Mouse (Mus musculus) forebrain, postnatal 0 days (tissue): ENCODE data around the gene Capn8. TPM values are rescaled to one million over a fixed set of nuclear protein-coding genes. Genes with fewer than 3 reads are reported as not detected.

Experiments
- ATAC-seq: fragments of 200-750 bp; cut with Nextera tagmentation; 2 replicates; pipeline ENCODE4 v1.8.0; 2017; ENCODE audit warnings: mild to moderate bottlenecking, moderate library complexity
- DNase-seq: peaks from one replicate; pipeline ENCODE4 v3.0.0-alpha.2; 2015
- H3K27ac ChIP-seq: fragments of 300-500 bp; sonication (generic); 2 replicates; pipeline ENCODE4 v1.5.1; 2014; ENCODE audit warnings: low read depth, mild to moderate bottlenecking, antibody characterized with exemption, low read length, moderate library complexity, mixed read lengths
- H3K27me3 ChIP-seq: fragments of 300-500 bp; sonication (generic); 2 replicates; pipeline ENCODE4 v1.6.1; 2014; ENCODE audit warnings: mild to moderate bottlenecking, low read length, mixed read lengths; ENCODE audit not compliant: insufficient read depth
- H3K36me3 ChIP-seq: fragments of 300-500 bp; sonication (generic); 2 replicates; pipeline ENCODE4 v1.6.1; 2014; ENCODE audit warnings: mild to moderate bottlenecking, moderate library complexity; ENCODE audit not compliant: insufficient read depth
- H3K4me1 ChIP-seq: fragments of 300-500 bp; sonication (generic); 2 replicates; pipeline ENCODE4 v1.6.1; 2014; ENCODE audit warnings: antibody characterized with exemption; ENCODE audit not compliant: insufficient read depth
- H3K4me2 ChIP-seq: fragments of 300-500 bp; sonication (generic); 2 replicates; pipeline ENCODE4 v1.6.1; 2014; ENCODE audit warnings: low read depth, mild to moderate bottlenecking, moderate library complexity
- H3K4me3 ChIP-seq: fragments of 300-500 bp; sonication (generic); 2 replicates; pipeline ENCODE4 v1.5.1; 2014; ENCODE audit warnings: low read depth, low read length, mixed read lengths
- H3K9ac ChIP-seq: fragments of 300-500 bp; sonication (generic); 2 replicates; pipeline ENCODE4 v1.6.1; 2014; ENCODE audit warnings: mild to moderate bottlenecking
- H3K9me3 ChIP-seq: fragments of 300-500 bp; sonication (generic); 2 replicates; pipeline ENCODE4 v1.6.1; 2016; ENCODE audit warnings: low read length
- CTCF ChIP-seq: sonication (generic); IDR thresholded peaks from 2 replicates; pipeline ENCODE4 v1.5.1; 2016; ENCODE audit warnings: antibody characterized with exemption, control low read depth, low read depth
- WGBS: fragments of 180-500 bp; shearing (Covaris S2); extraction: QIAGEN DNeasy Blood & Tissue Kit; methylation state at CpG from one replicate; pipeline ENCODE4 v1.1.7; 2014; 5-methylcytosine and 5-hydroxymethylcytosine counted together
- polyA plus RNA-seq: library from polyadenylated mRNA; unstranded; fragments of >200 nt; fragmentation: Nextera tagmentation; extraction: Ambion mirVana; gene quantifications from 2 replicates; pipeline ENCODE4 v1.2.1, GENCODE M21; 2015
- total RNA-seq: library from RNA; depleted of rRNA; stranded (reverse); fragments of >200 nt; gene quantifications from 2 replicates; pipeline ENCODE4 v1.2.3, GENCODE M21; 2014; rRNA removed

Gene Capn8
- total and polyA plus RNA-seq, 2 experiments from 2014 or later: 0.12 TPM; not detected in 1

DNA sequence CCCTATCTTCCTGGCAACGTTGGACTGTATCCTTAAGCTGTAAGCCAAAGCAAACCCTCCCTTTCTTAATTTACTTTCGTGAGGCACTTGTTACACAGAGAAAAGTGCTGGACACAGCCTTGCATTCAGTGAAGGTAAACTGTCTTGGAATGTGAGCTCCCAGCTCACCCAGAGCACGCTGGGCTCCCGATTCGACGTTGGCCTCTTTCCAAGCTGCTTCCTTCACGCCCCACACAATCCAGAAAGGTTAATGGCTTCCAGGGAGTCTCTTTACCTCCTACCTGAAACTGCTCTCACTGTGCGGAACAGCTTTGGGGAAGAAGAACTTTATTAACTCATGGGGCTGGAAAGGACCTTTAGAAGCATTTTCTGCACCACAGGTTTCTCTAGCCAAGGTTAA lies 110.5 kb downstream of the Capn8 start:
- no peak overlapping the region for H3K4me3 ChIP-seq
- no peaks in the 10 kb centered on the region for H3K36me3 ChIP-seq
- H3K27me3 ChIP-seq: no peaks in the 10 kb centered on the region
- H3K9ac ChIP-seq: no peak overlapping the region
- no peak for DNase-seq
- H3K9me3 ChIP-seq: no peaks in the 10 kb centered on the region
- ATAC-seq: no peak
- H3K27ac ChIP-seq: no peak overlapping the region
- H3K4me1 ChIP-seq: no peaks in the 10 kb centered on the region
- WGBS: 60% methylated on average over 8 of the region's 8 CpGs
- H3K4me2 ChIP-seq: no peak overlapping the region
- TF ChIP-seq CTCF: no peak

DNA sequence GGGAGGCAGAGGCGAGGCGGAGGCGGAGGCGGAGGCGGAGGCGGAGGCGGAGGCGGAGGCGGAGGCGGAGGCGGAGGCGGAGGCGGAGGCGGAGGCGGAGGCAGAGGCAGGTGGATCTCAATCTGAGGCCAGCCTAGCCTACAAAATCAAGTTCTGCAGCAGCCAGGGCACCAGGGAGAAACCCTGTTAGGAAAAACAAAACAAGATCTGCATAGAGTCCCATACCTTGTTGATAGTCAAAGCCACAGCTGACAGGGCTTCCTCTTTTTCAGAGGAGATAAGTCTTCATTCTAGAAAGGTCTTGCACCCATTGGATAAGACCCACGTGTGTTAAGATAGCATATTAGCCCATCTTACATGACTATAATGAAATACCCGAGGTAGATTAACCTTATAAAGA lies 113.3 kb downstream of the Capn8 start:
- no peak for TF ChIP-seq CTCF
- no peak for DNase-seq
- Histone ChIP-seq H3K36me3 (no peaks in the 10 kb centered on the region), H3K4me2 (no peak overlapping the region), H3K27me3 (no peaks in the 10 kb centered on the region), H3K4me1 (no peaks in the 10 kb centered on the region), H3K9ac (no peak overlapping the region), H3K27ac (no peak overlapping the region), H3K9me3 (no peaks in the 10 kb centered on the region), H3K4me3 (no peak overlapping the region)
- no peak for ATAC-seq
- WGBS: 94% methylated on average over 17 of the region's 17 CpGs

DNA sequence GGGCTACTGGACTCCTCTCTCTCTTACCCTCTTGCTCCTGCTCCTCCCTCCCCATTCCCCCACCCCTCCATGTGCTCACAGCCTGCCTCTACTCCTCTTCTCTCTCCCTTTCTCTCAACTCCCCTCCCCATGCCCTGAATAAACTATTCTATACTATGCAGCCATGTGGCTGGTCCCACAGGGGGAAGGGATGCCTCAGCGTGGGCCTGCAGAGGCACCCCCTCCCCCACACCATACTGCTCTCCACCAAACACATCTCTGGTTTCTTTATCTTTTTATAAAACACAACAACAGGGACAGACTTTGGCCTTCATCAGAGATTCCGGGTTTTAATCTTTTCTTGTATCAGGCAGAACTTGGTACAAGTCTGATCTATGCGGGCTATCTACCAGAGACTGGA lies 114.4 kb downstream of the Capn8 start:
- Histone ChIP-seq H3K27me3 (no peaks in the 10 kb centered on the region), H3K4me3 (no peak overlapping the region), H3K9me3 (no peaks in the 10 kb centered on the region), H3K36me3 (no peaks in the 10 kb centered on the region), H3K27ac (no peak overlapping the region), H3K4me2 (no peak overlapping the region), H3K4me1 (no peaks in the 10 kb centered on the region), H3K9ac (no peak overlapping the region)
- WGBS: 65% methylated on average over 3 of the region's 3 CpGs
- no peak for TF ChIP-seq CTCF
- ATAC-seq (no peak), DNase-seq (no peak)

DNA sequence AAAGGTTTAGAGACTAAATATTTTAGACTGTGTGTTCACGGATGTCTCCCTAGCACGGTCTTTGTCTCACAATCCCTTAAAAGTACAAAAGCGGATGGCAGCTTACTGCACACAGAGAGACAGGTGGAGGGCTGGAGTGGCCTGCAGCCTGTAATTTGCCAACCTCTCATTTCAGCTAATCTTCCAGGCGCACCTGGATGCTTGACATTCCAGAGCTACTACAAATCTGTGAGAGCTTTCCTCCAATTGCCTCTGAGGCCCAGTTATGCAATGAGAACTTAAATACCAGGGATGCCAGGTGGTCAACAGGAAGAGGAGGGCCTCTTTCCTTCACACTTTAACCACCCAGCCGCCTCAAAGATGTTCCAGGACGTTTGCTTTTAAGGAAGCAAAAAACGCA lies 114.8 kb downstream of the Capn8 start:
- no peak overlapping the region for H3K9ac ChIP-seq
- no peak overlapping the region for H3K27ac ChIP-seq
- H3K4me3 ChIP-seq: no peak overlapping the region
- no peaks in the 10 kb centered on the region for H3K27me3 ChIP-seq
- H3K4me2 ChIP-seq: no peak overlapping the region
- no peaks in the 10 kb centered on the region for H3K4me1 ChIP-seq
- no peaks in the 10 kb centered on the region for H3K36me3 ChIP-seq
- peak; percentile 10; the same call in 1 of the 2 replicates for ATAC-seq
- WGBS: 56% methylated on average over 7 of the region's 7 CpGs
- no peak for TF ChIP-seq CTCF
- DNase-seq: no peak
- no peaks in the 10 kb centered on the region for H3K9me3 ChIP-seq

Other genes starting within 250 kb of the Capn8 start
- 31.9 and 33.9 TPM in 2 replicates for gene Fbxo28, start 223.4 kb upstream of the Capn8 start, total RNA-seq
- gene Fbxo28, start 223.4 kb upstream of the Capn8 start, polyA plus RNA-seq: 13.8 and 17.4 TPM in 2 replicates
- 18.8 and 27.3 TPM in 2 replicates for gene Trp53bp2, start 155.8 kb upstream of the Capn8 start, total RNA-seq
- 11.9 and 13.7 TPM in 2 replicates for gene Trp53bp2, start 155.8 kb upstream of the Capn8 start, polyA plus RNA-seq
- 73.6 and 76.3 TPM in 2 replicates for gene Capn2, start 47.4 kb upstream of the Capn8 start, total RNA-seq
- 52.2 and 67.5 TPM in 2 replicates for gene Capn2, start 47.4 kb upstream of the Capn8 start, polyA plus RNA-seq
- not detected in 2 replicates for gene Ccdc185, start 184.2 kb downstream of the Capn8 start, total RNA-seq
- gene Ccdc185, start 184.2 kb downstream of the Capn8 start, polyA plus RNA-seq: not detected in 2 replicates
- gene Susd4, start 198.9 kb downstream of the Capn8 start, total RNA-seq: 33.7 and 55.4 TPM in 2 replicates
- gene Susd4, start 198.9 kb downstream of the Capn8 start, polyA plus RNA-seq: 45.1 and 65.4 TPM in 2 replicates